Mouse (Mus musculus): ENCODE results near the gene Spr. TPM values are rescaled to one million over a fixed set of nuclear protein-coding genes. Genes with fewer than 3 reads are reported as not detected.
"Not testable (repeated sequence)": the region's sequence is repeated elsewhere in the genome, so short reads cannot be mapped to it uniquely, and the experiment has no call there.

Spr gene
- total and polyA plus RNA-seq, 3 experiments = 102 to 103 TPM; not detected in 1

DNA sequence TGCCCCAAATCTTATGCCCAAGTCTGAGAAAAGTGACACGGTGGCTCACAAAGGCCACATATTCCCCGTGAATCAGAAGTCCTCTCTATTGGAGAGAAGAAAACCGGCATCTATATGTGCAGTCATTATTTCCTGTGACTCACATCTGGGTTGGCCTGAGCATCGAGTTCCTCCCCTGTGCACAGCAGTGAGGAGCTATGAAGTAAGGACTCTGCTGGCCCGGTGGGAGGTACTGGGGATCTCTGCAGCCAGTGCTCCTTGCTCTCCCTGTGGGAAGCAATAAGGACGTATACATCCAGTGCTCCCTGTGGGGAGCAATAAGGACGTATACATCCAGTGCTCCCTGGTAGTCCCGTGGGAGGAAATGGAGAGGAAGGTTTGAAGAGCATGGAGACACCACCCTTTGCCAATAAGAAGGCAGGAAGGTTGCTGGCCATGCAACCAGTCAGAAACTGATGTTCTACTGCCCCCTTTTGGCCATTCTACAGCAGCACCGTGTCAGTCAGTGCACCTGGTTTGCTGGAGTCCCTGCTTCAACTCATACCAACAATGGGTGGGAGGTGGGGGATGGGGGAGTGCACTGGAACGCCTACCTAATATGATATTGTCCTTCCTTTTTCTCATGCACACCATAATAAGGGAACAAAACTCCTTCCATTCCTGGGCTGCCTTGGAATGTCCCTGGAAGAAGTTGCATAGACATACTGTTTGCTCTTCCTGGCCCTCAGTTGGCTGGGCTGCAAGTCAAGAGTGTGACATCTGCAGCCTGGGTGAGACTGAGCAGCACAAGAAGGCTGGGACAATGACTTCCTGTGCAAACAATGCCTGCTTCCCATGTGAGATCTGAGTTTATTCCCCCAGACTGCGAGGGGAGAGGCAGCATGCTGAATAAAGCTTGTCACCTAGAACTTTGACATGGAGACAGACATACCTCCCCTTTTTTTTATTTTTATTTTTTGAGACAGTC lies 19.7 kb downstream of the Spr start:
- DNase-seq (ENCODE audit: low read depth, low spot score) = peak; percentile 61
- TF ChIP-seq CTCF (IDR thresholded peaks at IDR 0.05 in 2 of 3, conservative IDR thresholded peaks at IDR 0.05 in 1 of 3; ENCODE audit: control insufficient read depth in 1 of 3, insufficient read depth in 1 of 3, low read depth in 2 of 3, low read length in 3 of 3, poor library complexity in 1 of 3, severe bottlenecking in 1 of 3) = peak; percentile 62 to 72 (median 67)
- peak; percentile 75 for TF ChIP-seq RAD21 (IDR thresholded peaks at IDR 0.05; ENCODE audit: low read depth, low read length)
- TF ChIP-seq ZC3H11A (IDR thresholded peaks at IDR 0.05; ENCODE audit: low read depth, low read length) = peak; percentile 59
- peak; percentile 72 for TF ChIP-seq SMC3 (IDR thresholded peaks at IDR 0.05; ENCODE audit: low read depth, low read length)
- not testable (repeated sequence) for H3K9me3 ChIP-seq (replicated peaks; ENCODE audit: insufficient read depth, low read length)

DNA sequence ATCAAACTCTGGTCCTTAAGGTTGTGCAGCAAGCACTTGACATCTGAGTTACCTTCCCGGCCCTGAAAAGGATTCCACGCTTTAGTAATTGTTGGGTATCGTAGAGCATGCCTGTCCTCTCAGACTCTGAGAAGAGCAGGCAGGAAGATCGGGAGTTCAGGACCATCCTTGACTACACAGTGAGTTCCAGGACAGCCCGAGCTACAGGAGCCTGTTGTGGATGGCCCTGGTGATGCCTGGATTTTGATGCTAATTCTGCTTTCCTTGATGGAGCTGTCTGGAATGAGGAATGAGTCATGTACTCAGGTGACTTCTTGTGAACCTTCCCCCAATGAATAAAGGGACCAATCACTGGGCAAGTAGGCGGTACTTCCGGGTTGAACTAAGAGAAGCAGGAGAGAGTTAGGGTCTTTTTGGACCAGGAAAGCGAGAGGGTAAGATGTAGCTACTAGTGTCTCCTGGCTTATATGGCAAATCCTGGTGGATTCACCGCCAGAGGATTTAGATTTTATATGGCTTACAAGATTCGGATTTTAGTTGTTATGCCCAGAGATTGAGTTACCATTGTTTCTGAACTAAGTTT lies 32.4 kb downstream of the Spr start:
- Histone ChIP-seq H3K36me3 (ENCODE audit: control insufficient read depth in 1 of 2, insufficient read depth in 2 of 2, low read length in 2 of 2) (no peaks in the 10 kb centered on the region), H3K27me3 (ENCODE audit: control insufficient read depth in 1 of 2, insufficient read depth in 2 of 2, low read length in 2 of 2) (peaks cover 0 to 5% of the 10 kb centered on the region in 2 experiments; a peak in 3 of 4 replicates), H3K9ac (ENCODE audit: control insufficient read depth, low read depth, low read length, poor library complexity, severe bottlenecking) (no peak overlapping the region), H3K9me3 (replicated peaks; ENCODE audit: insufficient read depth, low read length) (no peaks in the 10 kb centered on the region), H3K27ac (ENCODE audit: control insufficient read depth, low read depth, low read length) (no peak overlapping the region), H3K4me3 (ENCODE audit: control insufficient read depth in 1 of 2, insufficient read depth in 1 of 2, low read depth in 2 of 2, low read length in 2 of 2) (no peak overlapping the region), H3K79me2 (ENCODE audit: control insufficient read depth, insufficient read depth, low read length, poor library complexity) (no peaks in the 10 kb centered on the region), H3K4me1 (ENCODE audit: control insufficient read depth in 1 of 2, insufficient read depth in 2 of 2, low read length in 2 of 2) (no peaks in the 10 kb centered on the region)
- no peak for DNase-seq (ENCODE audit: low read depth, low spot score)
- TF ChIP-seq RAD21 (IDR thresholded peaks at IDR 0.05; ENCODE audit: low read depth, low read length) = no peak
- no peak for TF ChIP-seq MAZ (IDR thresholded peaks at IDR 0.05; ENCODE audit: low read depth, low read length)
- no peak for TF ChIP-seq MEF2A (IDR thresholded peaks at IDR 0.05; ENCODE audit: extremely low read depth, insufficient replicate concordance, low read depth, low read length, poor library complexity, severe bottlenecking)
- TF ChIP-seq USF2 (IDR thresholded peaks at IDR 0.05; ENCODE audit: borderline replicate concordance in 1 of 2, insufficient read depth in 1 of 2, low read depth in 1 of 2, low read length in 2 of 2) = no peak
- TF ChIP-seq MYB (IDR thresholded peaks at IDR 0.05; ENCODE audit: low read depth, low read length) = no peak
- TF ChIP-seq TBP (IDR thresholded peaks at IDR 0.05; ENCODE audit: low read depth, low read length) = no peak
- TF ChIP-seq NELFE (IDR thresholded peaks at IDR 0.05; ENCODE audit: low read depth, low read length) = no peak

More for the DNA sequence above, 19.7 kb downstream of the Spr start:
- not testable (repeated sequence) for H3K9ac ChIP-seq (ENCODE audit: control insufficient read depth, low read depth, low read length, poor library complexity, severe bottlenecking); H3K79me2 ChIP-seq (ENCODE audit: control insufficient read depth, insufficient read depth, low read length, poor library complexity); H3K27ac ChIP-seq (ENCODE audit: control insufficient read depth, low read depth, low read length); H3K4me3 ChIP-seq (ENCODE audit: control insufficient read depth in 1 of 2, insufficient read depth in 1 of 2, low read depth in 2 of 2, low read length in 2 of 2); H3K27me3 ChIP-seq (ENCODE audit: control insufficient read depth in 1 of 2, insufficient read depth in 2 of 2, low read length in 2 of 2); H3K4me1 ChIP-seq (ENCODE audit: control insufficient read depth in 1 of 2, insufficient read depth in 2 of 2, low read length in 2 of 2); H3K36me3 ChIP-seq (ENCODE audit: control insufficient read depth in 1 of 2, insufficient read depth in 2 of 2, low read length in 2 of 2)

DNA sequence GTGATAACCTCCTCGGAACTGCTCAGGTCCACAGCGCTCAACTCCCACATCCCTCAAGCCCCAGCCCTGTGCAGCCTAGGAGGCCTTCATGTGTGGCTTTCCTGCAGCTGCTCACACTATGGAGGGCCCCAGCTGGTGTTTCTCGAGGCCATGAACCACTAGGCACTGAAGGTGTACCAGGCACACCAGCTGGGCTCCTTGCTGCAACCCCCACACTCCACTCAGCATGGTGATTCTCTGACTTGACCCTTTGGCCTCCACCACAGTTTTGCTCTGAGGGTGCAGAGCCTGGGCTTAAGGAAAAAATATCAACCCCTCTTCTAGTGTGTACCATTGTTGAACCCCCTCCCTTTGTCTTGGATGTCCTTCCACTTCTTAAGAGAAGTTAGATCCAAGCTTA lies 34.2 kb downstream of the Spr start:
- H3K27ac ChIP-seq (ENCODE audit: control insufficient read depth, low read depth, low read length) = no peak overlapping the region
- H3K79me2 ChIP-seq (ENCODE audit: control insufficient read depth, insufficient read depth, low read length, poor library complexity) = no peaks in the 10 kb centered on the region
- peaks cover 0 to 5% of the 10 kb centered on the region in 2 experiments; a peak in 3 of 4 replicates for H3K27me3 ChIP-seq (ENCODE audit: control insufficient read depth in 1 of 2, insufficient read depth in 2 of 2, low read length in 2 of 2)
- H3K36me3 ChIP-seq (ENCODE audit: control insufficient read depth in 1 of 2, insufficient read depth in 2 of 2, low read length in 2 of 2) = no peaks in the 10 kb centered on the region
- no peak overlapping the region for H3K9ac ChIP-seq (ENCODE audit: control insufficient read depth, low read depth, low read length, poor library complexity, severe bottlenecking)
- no peaks in the 10 kb centered on the region for H3K4me1 ChIP-seq (ENCODE audit: control insufficient read depth in 1 of 2, insufficient read depth in 2 of 2, low read length in 2 of 2)
- no peaks in the 10 kb centered on the region for H3K9me3 ChIP-seq (replicated peaks; ENCODE audit: insufficient read depth, low read length)
- no peak for DNase-seq (ENCODE audit: low read depth, low spot score)
- no peak overlapping the region for H3K4me3 ChIP-seq (ENCODE audit: control insufficient read depth in 1 of 2, insufficient read depth in 1 of 2, low read depth in 2 of 2, low read length in 2 of 2)
- TF ChIP-seq UBTF (IDR thresholded peaks at IDR 0.05; ENCODE audit: borderline replicate concordance, insufficient read depth, low read depth, low read length) (no peak), USF2 (IDR thresholded peaks at IDR 0.05; ENCODE audit: borderline replicate concordance in 1 of 2, insufficient read depth in 1 of 2, low read depth in 1 of 2, low read length in 2 of 2) (no peak), JUND (IDR thresholded peaks at IDR 0.05; ENCODE audit: low read depth, low read length) (no peak)
